Mouse (Mus musculus) erythroid progenitor cell, adult 5-6 weeks (primary cell): Measurements from ENCODE around the gene Myod1. TPM values are rescaled to one million over a fixed set of nuclear protein-coding genes. Genes with fewer than 3 reads are reported as not detected.

Source experiments
- ATAC-seq: replicated peaks from 2 replicates; pipeline ENCODE4 v1.8.0; 2016; ENCODE audit warnings: moderate number of reproducible peaks, mild to moderate bottlenecking, moderate TSS enrichment, inconsistent platforms; ENCODE audit not compliant: poor library complexity, low FRiP score, severe bottlenecking
- total RNA-seq, 2 experiments: library from RNA; stranded (forward) in 1 of 2; stranded (reverse) in 1 of 2; fragments of 150-400 nt in 1 of 2; fragments of 186-747, 209-891 nt in 1 of 2; gene quantifications; 2 replicates each; pipeline versions ENCODE4 v1.2.3 to v1.2.4; 2015 to 2017; ENCODE audit warnings: low replicate concordance in 2 of 2

Myod1 gene
- total RNA-seq (2015; ENCODE audit: low replicate concordance) (not detected in 2 replicates), total RNA-seq (2017; ENCODE audit: low replicate concordance) (not detected in 2 replicates)

GRCm38 (mm10) chr7:46376172-46377007 is at the start of gene Myod1:
Gene Myod1, plus strand, starts transcription at chr7:46376474.
- no peak for ATAC-seq

GRCm38 (mm10) chr7:46327896-46328295 is 48.4 kb upstream of the Myod1 start:
- ATAC-seq: no peak

GRCm38 (mm10) chr7:46337397-46337796 is 38.9 kb upstream of the Myod1 start:
- ATAC-seq: no peak

GRCm38 (mm10) chr7:46339818-46340217 is 36.5 kb upstream of the Myod1 start:
- no peak for ATAC-seq

GRCm38 (mm10) chr7:46340295-46340694 is 36.0 kb upstream of the Myod1 start:
- ATAC-seq: no peak

GRCm38 (mm10) chr7:46341471-46341870 is 34.8 kb upstream of the Myod1 start:
- ATAC-seq: no peak

GRCm38 (mm10) chr7:46347692-46348091 is 28.6 kb upstream of the Myod1 start:
- ATAC-seq: no peak

- ATAC-seq: no peak
Measured at GRCm38 (mm10) chr7:46348813-46349212, 27.5 kb upstream of the Myod1 start.

GRCm38 (mm10) chr7:46350119-46350702 is 26.1 kb upstream of the Myod1 start:
- ATAC-seq: no peak

- ATAC-seq: no peak
Measured at GRCm38 (mm10) chr7:46352748-46353147, 23.5 kb upstream of the Myod1 start.

- no peak for ATAC-seq
Measured at GRCm38 (mm10) chr7:46353216-46353615, 23.1 kb upstream of the Myod1 start.

- no peak for ATAC-seq
Measured at GRCm38 (mm10) chr7:46353875-46354274, 22.4 kb upstream of the Myod1 start.

GRCm38 (mm10) chr7:46361776-46362175 is 14.5 kb upstream of the Myod1 start:
- ATAC-seq: no peak

GRCm38 (mm10) chr7:46364154-46364553 is 12.1 kb upstream of the Myod1 start:
- ATAC-seq: no peak

- ATAC-seq: no peak
Measured at GRCm38 (mm10) chr7:46365810-46366209, 10.5 kb upstream of the Myod1 start.

- ATAC-seq: no peak
Measured at GRCm38 (mm10) chr7:46371104-46371503, 5.2 kb upstream of the Myod1 start.

GRCm38 (mm10) chr7:46377008-46377346 is 703 bp downstream of the Myod1 start:
- no peak for ATAC-seq

- no peak for ATAC-seq
Measured at GRCm38 (mm10) chr7:46378123-46378522, 1.8 kb downstream of the Myod1 start.

GRCm38 (mm10) chr7:46378983-46379382 is 2.7 kb downstream of the Myod1 start:
- ATAC-seq: no peak

- ATAC-seq: no peak
Measured at GRCm38 (mm10) chr7:46380625-46381024, 4.4 kb downstream of the Myod1 start.

- no peak for ATAC-seq
Measured at GRCm38 (mm10) chr7:46387430-46387829, 11.2 kb downstream of the Myod1 start.
